Mouse (Mus musculus) B cell, adult 2 months (primary cell): ENCODE results near the gene Slc22a7.

Experiments
- DNase-seq, 2 experiments: peaks; one replicate each; pipeline ENCODE4 v3.0.0; 2022

Gene Slc22a7

DNA sequence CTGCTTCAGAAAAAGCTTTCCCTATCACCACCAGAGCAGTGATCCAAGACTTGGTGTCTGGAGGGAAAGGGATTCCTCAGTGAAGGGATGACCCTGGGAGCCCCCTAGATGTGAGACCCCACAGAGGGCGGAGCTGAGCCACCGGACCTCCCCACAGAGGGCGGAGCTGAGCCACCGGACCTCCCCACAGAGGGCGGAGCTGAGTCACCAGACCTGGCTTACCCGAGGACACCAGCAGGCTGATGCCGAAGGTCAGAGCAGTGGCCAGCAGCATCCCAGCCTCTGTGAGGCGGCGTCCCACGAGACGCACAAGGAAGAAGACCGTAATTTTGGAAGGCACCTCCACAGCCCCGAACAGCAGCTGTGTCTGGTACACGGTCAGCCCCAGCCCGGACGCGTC, 4.6 kb downstream of the Slc22a7 start:
- DNase-seq = peak; percentile 46 to 51

- no peak for DNase-seq
Measured at GRCm38 (mm10) chr17:46428761-46429414, 9.4 kb downstream of the Slc22a7 start, which contains the start of gene Crip3. Gene Crip3, plus strand, starts transcription at chr17:46428926.

DNA sequence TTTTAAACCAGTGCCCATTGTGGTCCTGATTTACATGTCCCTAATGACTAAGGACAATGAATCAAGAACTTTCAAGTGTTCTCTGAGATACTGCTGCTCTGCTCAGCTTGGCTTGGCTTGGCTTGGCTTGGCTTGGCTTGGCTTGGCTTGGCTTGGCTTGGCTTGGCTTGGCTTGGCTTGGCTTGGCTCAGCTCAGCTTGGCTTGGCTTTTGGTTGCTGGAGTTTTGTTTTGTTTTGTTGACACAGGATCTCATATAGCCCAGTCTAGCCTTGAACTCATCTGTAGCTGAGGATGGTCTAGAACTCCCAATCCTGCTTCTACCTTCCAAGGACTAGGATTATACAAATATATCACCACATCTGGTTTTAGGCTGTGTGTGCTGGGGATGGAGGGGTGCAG, 11.8 kb downstream of the Slc22a7 start:
- no peak for DNase-seq

- peak in 1 of 2 experiments; percentile 23 for DNase-seq
Measured at GRCm38 (mm10) chr17:46419717-46420116, 18.5 kb downstream of the Slc22a7 start.

DNA sequence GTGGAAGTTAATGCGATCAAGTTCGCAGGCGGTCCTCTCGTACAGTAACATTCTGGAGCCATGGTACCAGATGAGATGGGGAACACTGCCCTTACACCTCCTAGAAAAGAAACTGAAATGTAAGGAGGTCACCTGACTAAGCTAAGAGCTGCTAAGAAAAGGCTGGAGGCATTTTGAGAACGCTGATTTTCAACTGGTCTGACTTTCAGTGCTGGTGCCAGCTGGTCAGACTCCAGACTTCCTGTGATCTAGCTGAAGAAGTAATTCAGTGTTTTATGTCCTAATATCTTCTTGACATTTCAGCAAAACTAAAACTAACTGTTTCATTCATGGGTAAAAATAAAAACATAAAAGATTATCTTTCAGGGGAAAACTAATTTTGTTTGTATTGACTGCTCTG, 19.6 kb downstream of the Slc22a7 start:
- no peak for DNase-seq

DNA sequence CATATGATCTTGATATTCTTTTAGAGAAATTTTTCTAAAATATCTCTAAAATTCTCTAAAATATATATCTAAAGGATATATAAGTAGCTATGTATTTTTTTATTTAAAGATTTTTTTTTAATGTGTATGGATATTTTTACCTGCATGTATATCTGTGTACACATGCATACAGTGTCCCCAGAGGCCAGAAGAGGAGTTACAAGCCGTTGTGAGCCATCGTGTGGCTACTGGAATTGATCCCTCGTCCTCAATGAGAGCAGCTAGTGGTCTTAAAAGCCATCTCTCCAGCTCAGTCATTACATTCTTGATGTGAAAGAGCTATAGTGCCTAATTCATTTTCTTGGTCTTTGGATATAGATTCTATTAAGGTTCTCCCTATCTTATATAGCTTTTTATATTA, 29.8 kb downstream of the Slc22a7 start:
- DNase-seq = peak; percentile 24 to 27

DNA sequence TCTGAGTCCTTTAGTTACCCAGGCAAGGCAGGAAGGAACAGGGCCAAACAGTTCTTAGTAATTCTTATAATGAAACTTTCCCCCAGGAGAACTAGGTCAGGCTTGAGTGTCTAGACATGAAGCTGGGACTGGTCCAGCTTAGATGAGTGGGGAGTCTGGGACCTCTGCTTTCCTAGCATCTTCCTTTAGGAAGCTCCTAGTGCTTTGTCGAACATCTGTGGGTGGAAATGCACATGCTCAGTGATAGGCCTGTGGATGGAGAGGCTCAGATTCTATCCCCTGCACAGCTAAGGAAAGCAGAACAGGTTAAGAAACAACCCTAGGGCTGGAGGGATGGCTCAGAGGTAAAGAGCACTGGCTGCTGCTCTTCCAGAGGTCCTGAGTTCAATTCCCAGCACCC, 43.6 kb downstream of the Slc22a7 start:
- no peak for DNase-seq

DNA sequence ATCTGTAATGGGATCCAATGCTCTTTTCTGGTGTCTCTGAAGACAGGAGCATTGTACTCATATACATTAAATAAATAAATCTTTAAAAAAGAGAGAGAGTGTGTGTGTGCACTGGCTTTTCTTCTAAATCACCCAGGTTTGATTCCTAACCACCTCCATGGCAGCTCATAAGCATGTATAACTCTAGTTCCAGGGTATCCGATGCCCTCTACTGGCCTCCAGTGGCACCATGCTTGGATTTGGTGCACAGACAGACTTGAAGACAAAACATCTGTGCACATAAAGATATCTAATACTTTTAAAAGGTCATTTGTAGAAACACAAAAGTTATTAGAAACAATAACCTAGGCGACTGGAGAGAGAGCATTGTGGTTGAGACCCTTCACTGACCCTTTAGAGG, 45.2 kb downstream of the Slc22a7 start:
- peak; percentile 64 to 74 for DNase-seq

GRCm38 (mm10) chr17:46388200-46388599, 50.1 kb downstream of the Slc22a7 start:
- DNase-seq = peak; percentile 64 to 73

DNA sequence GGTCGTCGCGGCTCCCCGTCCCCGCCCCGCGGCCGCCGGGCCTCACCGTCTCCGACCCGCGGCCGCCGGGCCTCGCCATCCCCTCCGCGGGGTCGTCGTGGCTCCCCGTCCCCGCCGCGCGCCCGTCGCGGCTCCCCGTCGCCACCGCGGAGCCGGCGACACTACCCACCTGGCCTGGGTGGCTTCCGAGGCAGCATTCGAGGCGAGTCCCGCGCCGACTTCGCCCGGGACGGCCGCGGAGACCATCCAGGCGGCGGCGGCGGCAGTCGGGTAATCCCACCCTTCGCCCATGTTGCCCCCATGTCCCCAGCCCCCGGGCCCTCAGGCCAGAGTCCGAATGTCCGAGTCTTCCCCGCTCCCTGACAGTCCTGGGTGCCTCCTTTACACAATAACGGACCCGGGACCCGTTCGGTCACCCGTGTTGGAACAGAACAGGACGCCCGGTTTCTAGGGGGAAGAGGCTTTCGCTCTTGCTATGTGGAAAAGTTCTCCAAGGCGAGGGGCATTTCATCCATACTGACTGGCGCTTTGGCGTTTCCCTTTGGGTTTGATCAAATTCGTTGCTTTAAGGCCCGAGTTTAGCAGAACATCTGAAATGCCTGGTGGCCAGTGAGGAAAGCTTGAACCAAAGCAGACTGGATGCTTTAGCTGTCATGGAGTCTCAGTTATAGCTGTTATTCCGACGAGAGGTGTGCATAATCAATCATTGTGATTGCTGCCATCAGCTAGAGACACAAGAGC, 54.0 kb downstream of the Slc22a7 start:
- DNase-seq = peak; percentile 34 to 51

DNA sequence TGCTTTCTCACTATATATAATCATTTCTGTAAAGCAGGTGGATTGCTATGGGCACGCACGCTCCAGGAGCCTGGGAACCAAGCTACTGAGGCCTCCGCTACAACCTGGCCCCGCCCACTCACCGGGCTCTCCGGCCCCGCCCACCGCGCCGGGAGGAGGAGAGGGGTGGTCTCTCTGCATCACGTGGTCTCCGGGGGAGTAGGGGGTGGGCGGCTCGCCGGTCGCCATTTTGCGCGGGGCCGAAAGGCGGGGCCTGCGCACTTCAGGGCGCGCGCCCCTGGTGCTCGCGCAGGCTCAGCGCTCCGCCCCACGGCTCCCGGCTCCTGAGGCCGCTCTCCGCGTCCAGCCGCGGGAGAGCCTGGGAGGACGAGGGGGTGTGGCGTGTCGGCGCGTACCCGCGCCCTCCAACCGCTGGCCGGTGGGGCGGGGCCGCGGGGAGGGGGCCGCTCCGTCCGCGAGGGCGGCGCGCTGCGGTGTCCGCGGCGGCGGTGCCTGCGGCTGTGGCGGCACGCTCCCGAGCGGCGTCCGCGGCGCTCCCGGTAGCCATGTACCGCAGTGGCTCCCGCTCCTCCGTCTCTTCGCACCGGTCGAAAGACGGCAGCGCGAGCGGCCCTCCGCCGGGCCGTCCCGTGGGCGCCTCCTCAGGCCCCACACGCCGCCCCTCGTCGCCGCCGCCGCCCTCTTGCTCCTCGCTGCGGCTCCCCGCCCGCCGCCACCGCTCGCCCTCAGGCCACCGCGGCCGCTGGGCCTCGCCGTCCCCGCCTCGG, 54.8 kb downstream of the Slc22a7 start, which contains the start of gene Zfp318:
Gene Zfp318, plus strand, starts transcription at position 438 of the 767 bp plus-strand sequence.
- DNase-seq = peak; percentile 98
